Mouse (Mus musculus): ENCODE measurements around the gene Lrrc66. TPM values are rescaled to one million over a fixed set of nuclear protein-coding genes. Genes with fewer than 3 reads are reported as not detected.
"Not testable (repeated sequence)": the region's sequence is repeated elsewhere in the genome, so short reads cannot be mapped to it uniquely, and the experiment has no call there.

The Lrrc66 gene
- total and polyA plus RNA-seq, 3 experiments = 1.1 TPM; not detected in 1

GRCm38 (mm10) chr5:73585212-73586115 lies 46.9 kb downstream of the Lrrc66 start:
- TF ChIP-seq HCFC1 (IDR thresholded peaks at IDR 0.05; ENCODE audit: low read depth, low read length) (no peak), POLR2AphosphoS2 (IDR thresholded peaks at IDR 0.05; ENCODE audit: low read length) (no peak), MAFK (IDR thresholded peaks at IDR 0.05; ENCODE audit: borderline replicate concordance, low read depth, low read length) (no peak), ELF1 (IDR thresholded peaks at IDR 0.05; ENCODE audit: low read depth, low read length) (no peak), NELFE (IDR thresholded peaks at IDR 0.05; ENCODE audit: low read depth, low read length) (no peak), KAT2A (conservative IDR thresholded peaks at IDR 0.05; ENCODE audit: low read depth, low read length) (no peak), USF2 (IDR thresholded peaks at IDR 0.05; ENCODE audit: borderline replicate concordance in 1 of 2, insufficient read depth in 1 of 2, low read depth in 1 of 2, low read length in 2 of 2) (no peak), NRF1 (IDR thresholded peaks at IDR 0.05; ENCODE audit: insufficient read depth, low read depth, low read length, poor library complexity, severe bottlenecking) (no peak), RAD21 (IDR thresholded peaks at IDR 0.05; ENCODE audit: low read depth, low read length) (no peak), TCF12 (IDR thresholded peaks at IDR 0.05; ENCODE audit: low read depth, low read length) (no peak), GATA1 (IDR thresholded peaks at IDR 0.05; ENCODE audit: low read depth, low read length) (no peak), MXI1 (IDR thresholded peaks at IDR 0.05; ENCODE audit: low read depth, low read length) (no peak), ZNF384 (IDR thresholded peaks at IDR 0.05; ENCODE audit: low read depth, low read length) (no peak), USF1 (IDR thresholded peaks at IDR 0.05; ENCODE audit: low read depth, low read length) (no peak)
- Histone ChIP-seq H3K4me3 (ENCODE audit: control insufficient read depth in 1 of 2, insufficient read depth in 1 of 2, low read depth in 2 of 2, low read length in 2 of 2) (no peak overlapping the region), H3K27ac (ENCODE audit: control insufficient read depth, low read depth, low read length) (no peak overlapping the region), H3K36me3 (ENCODE audit: control insufficient read depth in 1 of 2, insufficient read depth in 2 of 2, low read length in 2 of 2) (no peaks in the 10 kb centered on the region), H3K27me3 (ENCODE audit: control insufficient read depth in 1 of 2, insufficient read depth in 2 of 2, low read length in 2 of 2) (peaks cover 2 to 4% of the 10 kb centered on the region in 2 experiments), H3K79me2 (ENCODE audit: control insufficient read depth, insufficient read depth, low read length, poor library complexity) (no peaks in the 10 kb centered on the region), H3K9me3 (replicated peaks; ENCODE audit: insufficient read depth, low read length) (no peaks in the 10 kb centered on the region), H3K9ac (ENCODE audit: control insufficient read depth, low read depth, low read length, poor library complexity, severe bottlenecking) (no peak overlapping the region), H3K4me1 (ENCODE audit: control insufficient read depth in 1 of 2, insufficient read depth in 2 of 2, low read length in 2 of 2) (no peaks in the 10 kb centered on the region)
- DNase-seq (ENCODE audit: low read depth, low spot score) = no peak

DNA sequence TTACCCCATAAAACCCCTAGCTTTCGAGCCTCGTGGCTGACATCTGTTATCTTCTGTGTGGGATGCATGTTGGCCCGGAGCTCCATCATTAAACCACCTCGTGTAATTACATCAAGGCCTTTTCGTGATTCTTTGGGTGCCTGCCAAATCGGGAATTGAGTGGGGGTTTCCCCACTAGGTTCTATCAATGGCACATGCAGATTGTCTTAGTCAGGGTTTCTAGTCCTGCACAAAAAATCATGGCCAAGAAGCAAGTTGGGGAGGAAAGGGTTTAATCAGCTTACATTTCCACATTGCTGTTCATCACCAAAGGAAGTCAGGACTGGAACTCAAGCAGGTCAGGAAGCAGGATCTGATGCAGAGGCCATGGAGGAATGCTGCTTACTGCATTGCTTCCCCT lies 48.3 kb downstream of the Lrrc66 start:
- not testable (repeated sequence) for H3K9ac ChIP-seq (ENCODE audit: control insufficient read depth, low read depth, low read length, poor library complexity, severe bottlenecking); H3K4me3 ChIP-seq (ENCODE audit: control insufficient read depth in 1 of 2, insufficient read depth in 1 of 2, low read depth in 2 of 2, low read length in 2 of 2); H3K79me2 ChIP-seq (ENCODE audit: control insufficient read depth, insufficient read depth, low read length, poor library complexity); H3K27me3 ChIP-seq (ENCODE audit: control insufficient read depth in 1 of 2, insufficient read depth in 2 of 2, low read length in 2 of 2); H3K27ac ChIP-seq (ENCODE audit: control insufficient read depth, low read depth, low read length); H3K36me3 ChIP-seq (ENCODE audit: control insufficient read depth in 1 of 2, insufficient read depth in 2 of 2, low read length in 2 of 2); H3K9me3 ChIP-seq (replicated peaks; ENCODE audit: insufficient read depth, low read length); H3K4me1 ChIP-seq (ENCODE audit: control insufficient read depth in 1 of 2, insufficient read depth in 2 of 2, low read length in 2 of 2); DNase-seq (ENCODE audit: low read depth, low spot score)
